Mouse (Mus musculus): ENCODE results near the gene Bbx. TPM values are rescaled to one million over a fixed set of nuclear protein-coding genes. Genes with fewer than 3 reads are reported as not detected.

Bbx gene
- total and polyA plus RNA-seq, 3 experiments, result 20.6 to 26.2 (median 21.6) TPM

GRCm38 (mm10) chr16:50324746-50325145 is 107.4 kb downstream of the Bbx start (continued):
- no peak for TF ChIP-seq USF2 (conservative IDR thresholded peaks at IDR 0.05; ENCODE audit: low read depth, low read length)
- TF ChIP-seq GABPA (IDR thresholded peaks at IDR 0.05; ENCODE audit: insufficient replicate concordance, low read depth, low read length), result no peak
- no peak for TF ChIP-seq TBP (conservative IDR thresholded peaks at IDR 0.05; ENCODE audit: low read depth, low read length)
- no peak for TF ChIP-seq NELFE (IDR thresholded peaks at IDR 0.05; ENCODE audit: low read depth, low read length)
- no peak for TF ChIP-seq USF1 (IDR thresholded peaks at IDR 0.05; ENCODE audit: low read depth, low read length)
- peak; percentile 11; the same call in 1 of the 2 replicates for TF ChIP-seq MYC (IDR thresholded peaks at IDR 0.05; ENCODE audit: low read depth, low read length)
- TF ChIP-seq ZKSCAN1 (IDR thresholded peaks at IDR 0.05; ENCODE audit: borderline replicate concordance, low read depth, low read length), result no peak; the same call in 1 of the 2 replicates
- peak; percentile 60; the same call in 1 of the 2 replicates for TF ChIP-seq MEF2A (IDR thresholded peaks at IDR 0.05; ENCODE audit: borderline replicate concordance, low read depth, low read length)
- no peak for TF ChIP-seq PAX5 (IDR thresholded peaks at IDR 0.05; ENCODE audit: low read length)
- TF ChIP-seq SMC3 (IDR thresholded peaks at IDR 0.05; ENCODE audit: low read depth, low read length), result no peak
- TF ChIP-seq JUND (conservative IDR thresholded peaks at IDR 0.05; ENCODE audit: low read depth, low read length), result peak; percentile 39; the same call in 1 of the 2 replicates
- no peak for TF ChIP-seq MXI1 (IDR thresholded peaks at IDR 0.05; ENCODE audit: low read depth, low read length)
- TF ChIP-seq BHLHE40 (IDR thresholded peaks at IDR 0.05; ENCODE audit: low read depth, low read length), result peak; percentile 41; the same call in 1 of the 2 replicates
- TF ChIP-seq MAFK (IDR thresholded peaks at IDR 0.05; ENCODE audit: insufficient replicate concordance, low read length), result no peak

GRCm38 (mm10) chr16:50324292-50324691 is 107.9 kb downstream of the Bbx start:
- Histone ChIP-seq H3K27ac (ENCODE audit: insufficient read depth, low read depth) (no peak overlapping the region), H3K9ac (ENCODE audit: insufficient read depth, low read depth) (no peak overlapping the region), H3K4me2 (ENCODE audit: insufficient read depth, low read depth, poor library complexity, severe bottlenecking) (no peak overlapping the region), H3K9me3 (replicated peaks; ENCODE audit: low read length) (no peaks in the 10 kb centered on the region), H3K79me2 (replicated peaks; ENCODE audit: control insufficient read depth, extremely low read depth, insufficient read depth, poor library complexity, severe bottlenecking) (peaks cover 9% of the 10 kb centered on the region), H3K4me3 (replicated peaks in 1 of 3; ENCODE audit: low read depth in 2 of 3, low read length in 2 of 3, poor library complexity in 1 of 3) (no peak overlapping the region), H3K36me3 (replicated peaks in 1 of 2; ENCODE audit: control insufficient read depth in 1 of 2, insufficient read depth in 1 of 2, low read length in 1 of 2) (peaks cover 0 to 27% of the 10 kb centered on the region in 2 experiments), H3K4me1 (ENCODE audit: control insufficient read depth in 1 of 2, insufficient read depth in 2 of 2) (peaks cover 14 to 65% of the 10 kb centered on the region in 2 experiments), H3K27me3 (replicated peaks) (no peaks in the 10 kb centered on the region)
- no peak for TF ChIP-seq JUND (conservative IDR thresholded peaks at IDR 0.05; ENCODE audit: low read depth, low read length)
- peak; percentile 23; the same call in 1 of the 2 replicates for TF ChIP-seq SMC3 (IDR thresholded peaks at IDR 0.05; ENCODE audit: low read depth, low read length)
- TF ChIP-seq GABPA (IDR thresholded peaks at IDR 0.05; ENCODE audit: insufficient replicate concordance, low read depth, low read length), result no peak
- no peak for TF ChIP-seq HCFC1 (IDR thresholded peaks at IDR 0.05; ENCODE audit: low read depth, low read length)
- TF ChIP-seq CTCF (conservative IDR thresholded peaks at IDR 0.05 in 1 of 2, IDR thresholded peaks at IDR 0.05 in 1 of 2; ENCODE audit: low read depth in 2 of 2, low read length in 2 of 2), result peak in 1 of 2 experiments; percentile 54; a peak in 2 of 4 replicates
- TF ChIP-seq USF2 (conservative IDR thresholded peaks at IDR 0.05; ENCODE audit: low read depth, low read length), result no peak
- in situ Hi-C loops (cut with MboI; ENCODE audit: low pct_ligation_motif_present, low pct_unique_long_range_greater_than_20kb, low sequenced_read_pairs), result loop anchor here (10.0 kb wide), 1 partner anchor 411 kb away; no protein-coding TSS in a partner anchor
- DNase-seq (ENCODE audit: extremely low read depth), result peak; percentile 41
- dilution Hi-C loops (cut with MboI; ENCODE audit: extremely low pct_ligation_motif_present, extremely low pct_unique_long_range_greater_than_20kb, low sequenced_read_pairs), result no loop called here

DNA sequence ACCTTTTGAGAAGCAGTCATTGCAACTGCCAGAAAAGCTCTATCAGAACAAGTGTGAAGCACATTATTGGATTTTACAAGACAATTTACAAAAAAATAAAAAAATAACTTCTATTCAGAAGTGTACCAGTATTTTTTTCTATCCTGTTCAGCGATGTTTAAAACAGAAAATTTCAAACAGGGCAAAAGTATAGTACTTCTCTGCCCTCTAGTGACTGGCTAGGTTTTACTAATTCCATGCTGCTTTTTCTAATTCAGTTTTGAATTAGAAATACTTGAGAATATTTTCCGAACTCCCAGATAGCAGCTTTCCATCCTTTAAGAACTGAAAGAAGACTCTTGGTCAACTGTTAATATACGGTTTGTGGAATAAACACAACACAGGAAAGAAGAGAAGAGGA is 110.8 kb downstream of the Bbx start:
- in situ Hi-C loops (cut with MboI; ENCODE audit: low pct_ligation_motif_present, low pct_unique_long_range_greater_than_20kb, low sequenced_read_pairs) (loop anchor here (10.0 kb wide), 1 partner anchor 413 kb away; no protein-coding TSS in a partner anchor), dilution Hi-C loops (cut with MboI; ENCODE audit: extremely low pct_ligation_motif_present, extremely low pct_unique_long_range_greater_than_20kb, low sequenced_read_pairs) (no loop called here)
- H3K4me3 ChIP-seq (replicated peaks in 1 of 3; ENCODE audit: low read depth in 2 of 3, low read length in 2 of 3, poor library complexity in 1 of 3), result no peak overlapping the region
- DNase-seq (ENCODE audit: extremely low read depth), result no peak
- H3K27me3 ChIP-seq (replicated peaks), result no peaks in the 10 kb centered on the region
- 0 out of 2 replicates have a peak, but pooled peaks have one; percentile 7 for TF ChIP-seq SMC3 (IDR thresholded peaks at IDR 0.05; ENCODE audit: low read depth, low read length)
- no peak for TF ChIP-seq USF2 (conservative IDR thresholded peaks at IDR 0.05; ENCODE audit: low read depth, low read length)
- TF ChIP-seq CTCF (conservative IDR thresholded peaks at IDR 0.05 in 1 of 2, IDR thresholded peaks at IDR 0.05 in 1 of 2; ENCODE audit: low read depth in 2 of 2, low read length in 2 of 2), result peak in 1 of 2 experiments; percentile 53; a peak in 2 of 4 replicates
- TF ChIP-seq UBTF (IDR thresholded peaks at IDR 0.05; ENCODE audit: low read depth, low read length), result no peak
- no peak for TF ChIP-seq MAZ (IDR thresholded peaks at IDR 0.05; ENCODE audit: low read depth, low read length)
- 0 out of 2 replicates have a peak, but pooled peaks have one; percentile 25 for TF ChIP-seq MYC (IDR thresholded peaks at IDR 0.05; ENCODE audit: low read depth, low read length)
- no peak for TF ChIP-seq HCFC1 (IDR thresholded peaks at IDR 0.05; ENCODE audit: low read depth, low read length)
- TF ChIP-seq NRF1 (IDR thresholded peaks at IDR 0.05; ENCODE audit: low read depth, low read length), result no peak
- peak; percentile 49 for TF ChIP-seq RAD21 (IDR thresholded peaks at IDR 0.05; ENCODE audit: low read depth, low read length)
- peak; percentile 49; the same call in 1 of the 2 replicates for TF ChIP-seq ZNF384 (IDR thresholded peaks at IDR 0.05; ENCODE audit: low read depth, low read length)
- H3K27ac ChIP-seq (ENCODE audit: insufficient read depth, low read depth), result no peak overlapping the region
- H3K36me3 ChIP-seq (replicated peaks in 1 of 2; ENCODE audit: control insufficient read depth in 1 of 2, insufficient read depth in 1 of 2, low read length in 1 of 2), result peaks cover 0 to 19% of the 10 kb centered on the region in 2 experiments
- H3K9ac ChIP-seq (ENCODE audit: insufficient read depth, low read depth), result no peak overlapping the region
- H3K4me1 ChIP-seq (ENCODE audit: control insufficient read depth in 1 of 2, insufficient read depth in 2 of 2), result peaks cover 9 to 37% of the 10 kb centered on the region in 2 experiments
- no peaks in the 10 kb centered on the region for H3K9me3 ChIP-seq (replicated peaks; ENCODE audit: low read length)
- peaks cover 9% of the 10 kb centered on the region for H3K79me2 ChIP-seq (replicated peaks; ENCODE audit: control insufficient read depth, extremely low read depth, insufficient read depth, poor library complexity, severe bottlenecking)
- no peak overlapping the region for H3K4me2 ChIP-seq (ENCODE audit: insufficient read depth, low read depth, poor library complexity, severe bottlenecking)
